Mouse (Mus musculus): ENCODE data around the gene Gm44502.

GRCm38 (mm10) chr15:89432946-89433345, 3.5 kb upstream of the Gm44502 start:
- TF ChIP-seq CTCF (IDR thresholded peaks at IDR 0.05; ENCODE audit: low read depth) (no peak), EP300 (optimal IDR thresholded peaks at IDR 0.05) (no peak)

All from stomach, postnatal 0 days (tissue).